Mouse (Mus musculus) megakaryocyte, adult 5-6 weeks (primary cell): ENCODE results near the gene Dscam. TPM values are rescaled to one million over a fixed set of nuclear protein-coding genes. Genes with fewer than 3 reads are reported as not detected.

Experiments used
- ATAC-seq: 2 replicates; pipeline ENCODE4 v1.8.0; 2016; ENCODE audit warnings: mild to moderate bottlenecking, inconsistent platforms; ENCODE audit not compliant: poor library complexity, severe bottlenecking
- total RNA-seq, 2 experiments: library from RNA; stranded (forward) in 1 of 2; stranded (reverse) in 1 of 2; fragments of 153-499, 151-499 nt in 1 of 2; fragments of 221-1000, 200-1000 nt in 1 of 2; gene quantifications; 2 replicates each; pipeline versions ENCODE4 v1.2.3 to v1.2.4; 2015 to 2017

The Dscam gene
- total RNA-seq, 2 experiments from 2014 or later: 0.04 to 0.16 TPM

DNA sequence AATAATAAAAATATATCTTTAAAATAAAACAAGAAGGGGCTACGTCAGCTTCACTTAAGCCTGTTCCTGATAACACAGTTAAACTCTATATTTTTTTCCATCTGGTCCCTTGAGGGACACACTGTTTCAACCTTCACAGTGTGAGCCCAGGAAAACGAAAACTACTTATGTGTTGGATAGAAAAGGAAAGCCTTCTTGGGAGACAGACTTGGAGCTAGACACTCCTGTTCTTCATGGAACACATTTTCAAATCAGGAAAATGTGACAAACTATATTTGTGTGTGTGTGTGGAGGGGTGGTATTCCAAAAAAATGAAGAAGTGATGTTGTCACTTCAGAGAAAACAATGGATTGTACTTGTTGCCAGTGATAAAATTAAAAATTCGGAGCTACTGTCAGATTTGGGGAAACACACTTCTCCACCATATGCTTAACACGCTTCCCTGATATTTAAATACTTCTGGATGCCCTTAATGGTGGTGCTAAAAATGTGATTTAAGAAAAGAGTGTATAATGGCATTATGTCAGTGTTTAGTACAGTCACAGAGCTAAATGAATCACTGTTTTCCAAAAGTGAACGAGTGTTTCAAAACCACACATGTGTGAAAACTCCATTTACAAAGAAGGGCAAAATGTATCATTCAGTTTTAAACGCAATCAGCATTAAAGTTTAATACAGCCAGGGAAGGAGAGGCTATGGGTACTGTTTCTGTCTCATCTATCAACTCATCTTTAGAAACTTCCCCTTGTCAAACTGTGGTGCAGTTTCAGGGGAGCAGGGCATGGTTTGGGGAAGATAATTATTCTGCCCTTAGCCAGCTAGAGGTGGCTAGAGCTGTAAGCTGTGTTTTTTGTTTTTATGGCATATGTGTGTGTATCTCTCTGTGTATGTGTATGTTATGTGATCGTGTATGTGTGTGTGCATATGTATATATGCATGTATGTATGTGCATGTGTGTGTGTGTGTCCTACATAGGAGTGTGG is 430.2 kb downstream of the Dscam start:
- no peak for ATAC-seq

DNA sequence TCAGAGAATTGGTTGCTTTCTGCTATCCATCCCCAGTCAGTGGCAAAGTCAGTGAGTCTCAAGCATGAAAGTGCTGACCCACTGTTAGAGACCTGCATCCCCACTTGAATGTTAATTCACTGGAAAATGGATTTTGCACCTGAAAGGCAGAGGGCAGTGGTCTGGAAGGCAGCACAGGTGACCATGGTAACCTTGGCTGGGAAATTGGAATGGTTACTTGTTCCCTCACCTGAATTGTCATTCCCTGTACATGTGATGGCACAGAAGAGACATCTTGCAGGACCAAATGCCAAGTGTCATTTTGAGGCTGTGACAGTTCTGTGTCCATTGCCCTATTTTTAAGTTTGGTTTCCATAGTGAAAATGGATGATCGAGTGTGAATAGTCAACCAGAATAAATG is 434.1 kb downstream of the Dscam start:
- ATAC-seq: no peak

- no peak for ATAC-seq
These were observed 439.7 kb downstream of the Dscam start for GRCm38 (mm10) chr16:96730881-96731280.

DNA sequence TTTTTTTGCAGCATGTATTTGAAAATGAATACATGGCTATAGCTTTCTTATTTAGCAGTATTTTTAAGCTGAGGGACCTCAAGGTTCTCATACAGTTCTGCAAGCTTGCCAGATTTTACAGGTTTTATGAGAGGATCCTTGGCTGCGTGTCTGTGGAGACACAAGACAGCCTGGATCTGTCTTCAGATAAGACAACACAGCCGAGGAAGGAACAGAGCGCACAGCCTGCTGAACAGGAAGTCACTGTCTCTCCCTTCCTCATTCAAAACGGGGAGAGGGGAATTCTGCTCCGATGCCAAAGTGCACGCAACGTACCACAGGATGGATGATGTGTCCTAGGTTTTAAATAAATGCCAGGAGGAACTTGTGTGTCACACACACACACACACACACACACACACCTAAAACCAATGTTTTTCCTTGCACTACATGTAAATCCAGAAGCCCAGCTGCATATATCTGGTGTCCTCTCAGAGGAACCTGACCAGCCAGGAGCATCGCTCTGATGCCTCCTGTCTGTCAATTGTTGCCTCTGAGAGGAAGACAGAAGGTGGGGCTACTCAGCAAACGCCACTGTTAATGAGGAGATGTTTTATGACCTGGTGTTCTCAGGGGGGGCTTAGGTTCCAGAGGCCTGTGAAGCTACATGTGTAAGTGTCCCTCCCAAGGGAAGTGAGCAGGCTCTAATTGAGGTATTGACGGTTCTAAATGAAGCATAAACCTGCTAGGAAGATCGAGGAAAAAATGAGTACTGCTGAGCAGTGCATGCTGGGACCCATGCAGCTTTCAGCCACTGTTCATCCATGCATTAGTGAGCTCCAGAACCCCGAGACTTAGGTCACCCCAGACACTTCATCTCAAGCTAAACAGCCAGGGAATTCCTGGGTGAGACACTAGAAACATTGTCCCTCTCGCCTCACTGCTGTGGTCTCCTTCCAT is 442.4 kb downstream of the Dscam start:
- ATAC-seq: no peak

DNA sequence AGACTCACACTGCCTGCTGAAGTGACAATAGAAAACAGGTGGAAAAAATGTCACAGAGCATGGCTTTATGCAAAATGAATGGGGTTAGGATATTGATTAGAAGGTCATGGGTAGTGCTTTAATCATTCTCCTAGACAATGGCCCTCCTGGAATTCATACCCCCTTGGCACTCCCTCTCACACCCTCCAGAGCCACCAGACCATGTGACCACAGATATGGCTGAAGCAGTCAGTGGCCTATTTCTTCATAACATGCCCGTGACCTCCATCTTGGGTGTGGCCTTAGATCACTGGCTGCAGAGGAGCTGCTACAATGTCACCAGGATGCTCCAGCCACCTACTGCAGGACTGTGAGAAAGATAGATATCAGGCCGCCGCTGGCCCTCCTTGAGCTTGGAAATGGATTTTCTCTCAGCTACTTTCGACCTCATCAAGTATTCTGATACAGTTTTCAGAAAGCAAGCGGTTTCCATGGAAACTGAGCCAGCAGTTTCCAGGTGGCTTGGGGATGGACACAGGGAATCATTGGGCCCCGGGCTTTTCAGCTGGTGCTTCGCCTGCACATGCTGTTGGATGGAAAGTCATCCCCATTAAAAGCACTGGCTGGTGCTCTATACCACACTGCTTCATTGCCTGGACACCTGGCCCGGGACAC is 445.4 kb downstream of the Dscam start:
- ATAC-seq: no peak

DNA sequence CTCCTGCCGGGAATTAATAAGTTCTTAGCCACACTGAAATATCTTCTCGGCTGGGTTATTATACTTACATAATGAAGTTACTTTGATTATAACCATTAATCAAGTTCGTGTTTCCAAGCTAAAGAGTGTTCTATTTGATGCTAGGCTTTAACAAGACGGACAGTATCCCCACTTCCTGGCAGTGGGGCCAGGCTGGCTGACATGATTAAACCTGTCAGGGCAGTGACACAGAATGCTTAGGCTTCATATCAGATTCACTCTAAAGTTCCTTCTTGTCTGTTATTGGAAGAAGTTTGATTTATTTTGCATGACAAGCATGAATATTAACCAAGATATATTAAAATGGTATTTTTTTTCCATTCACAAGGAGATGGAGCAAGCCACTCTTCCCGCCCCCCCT is 446.0 kb downstream of the Dscam start:
- ATAC-seq: no peak

DNA sequence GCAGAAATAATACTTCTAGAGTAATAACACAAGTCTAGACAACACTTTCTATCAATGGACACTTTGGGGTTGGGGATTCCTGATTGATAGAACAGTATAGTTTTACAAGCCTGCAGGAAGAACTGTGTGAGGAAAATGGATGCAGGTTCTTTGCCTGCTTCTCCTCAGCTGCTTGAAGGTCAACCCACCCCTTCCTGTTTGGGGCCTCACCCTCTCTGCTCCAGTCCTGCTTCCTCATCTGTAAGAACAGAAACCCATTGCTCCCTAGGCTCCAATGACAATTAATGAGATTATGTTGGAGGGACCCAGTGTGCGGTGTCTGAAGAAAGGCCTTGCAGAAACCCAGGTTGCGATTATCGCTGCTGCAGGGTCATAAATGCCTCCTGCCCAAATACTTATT is 446.4 kb downstream of the Dscam start:
- peak; percentile 81 for ATAC-seq

DNA sequence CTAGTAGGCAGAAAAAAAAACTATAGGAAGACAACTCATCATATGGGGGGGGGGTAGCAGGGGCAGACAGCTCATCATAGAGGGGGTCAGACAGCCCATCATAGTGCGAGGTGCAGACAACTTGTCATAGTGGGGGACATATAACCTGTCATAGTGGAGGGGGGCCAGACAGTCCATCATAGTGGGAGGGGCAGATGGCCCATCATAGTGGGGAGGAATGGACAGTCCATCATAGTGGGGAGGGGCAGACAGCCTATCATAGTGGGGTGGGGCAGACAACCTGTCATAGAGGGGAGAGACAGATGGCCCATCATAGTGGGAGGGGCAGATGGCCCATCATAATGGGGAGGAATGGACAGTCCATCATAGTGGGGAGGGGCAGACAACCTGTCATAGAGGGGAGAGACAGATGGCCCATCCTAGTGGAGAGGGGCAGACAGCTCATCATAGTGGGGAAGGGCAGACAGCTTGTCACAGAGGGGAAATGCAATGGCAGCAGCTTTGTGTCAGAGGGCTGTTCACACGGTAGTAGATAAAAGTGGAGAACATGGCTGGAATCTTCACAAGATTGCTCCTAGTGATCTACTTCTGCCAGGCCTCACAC is 447.4 kb downstream of the Dscam start:
- ATAC-seq: no peak

GRCm38 (mm10) chr16:96722135-96722534 is 448.4 kb downstream of the Dscam start:
- ATAC-seq: no peak

GRCm38 (mm10) chr16:96721241-96721640 is 449.3 kb downstream of the Dscam start:
- no peak for ATAC-seq

DNA sequence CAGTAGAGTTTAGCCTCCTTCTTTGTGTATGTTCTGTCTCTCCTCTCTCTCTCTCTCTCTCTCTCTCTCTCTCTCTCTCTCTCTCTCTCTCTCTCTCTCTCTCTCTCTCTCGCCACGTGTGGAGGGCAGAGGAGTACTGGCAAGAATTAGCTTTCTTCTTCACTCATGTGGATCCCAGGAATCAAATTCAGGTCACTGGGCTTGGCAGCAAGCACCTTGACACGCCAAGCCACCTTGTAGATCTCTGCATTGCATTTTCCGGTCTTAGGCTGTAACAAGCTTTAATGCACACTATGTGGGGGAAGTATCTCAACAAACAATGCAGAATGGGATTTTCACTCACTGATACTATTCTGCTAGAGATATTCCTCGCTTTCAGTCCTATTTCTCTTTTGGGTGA is 449.9 kb downstream of the Dscam start:
- no peak for ATAC-seq

DNA sequence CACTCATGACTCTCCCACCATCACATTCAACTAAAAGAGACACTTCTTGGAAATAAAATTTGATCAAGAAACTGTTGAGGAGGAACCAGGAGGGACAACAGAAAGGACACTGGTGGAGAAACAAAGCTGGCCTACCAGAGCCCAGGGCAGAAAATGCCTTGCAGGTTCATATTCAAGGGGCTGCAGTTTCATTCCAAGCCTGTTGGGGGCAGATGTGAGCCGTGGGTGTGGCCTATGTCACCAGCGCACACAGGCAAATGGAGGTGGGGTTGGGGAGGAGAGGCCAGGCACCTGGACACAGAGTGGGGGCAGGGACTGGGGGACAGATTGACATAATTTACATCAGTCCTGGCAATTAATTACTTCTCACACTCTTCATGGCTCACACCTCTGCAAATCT is 452.3 kb downstream of the Dscam start:
- peak; percentile 59 for ATAC-seq

DNA sequence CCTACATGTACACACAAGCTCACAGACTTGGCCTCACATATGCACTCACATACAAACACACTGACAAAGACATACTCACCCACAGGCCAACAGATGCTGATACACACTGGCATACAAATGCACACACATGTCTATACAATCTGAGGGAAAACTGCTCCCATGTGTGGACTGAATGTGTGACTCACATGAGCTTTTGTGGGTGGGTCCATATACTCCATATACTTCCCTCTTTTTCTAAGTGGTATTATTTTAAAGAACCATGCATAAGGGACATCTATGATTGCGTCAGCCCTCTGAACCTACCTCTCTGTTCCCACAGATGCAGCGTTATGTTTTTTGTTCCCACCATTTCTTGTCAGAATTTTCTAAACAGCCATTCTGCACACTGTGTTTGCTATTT is 453.9 kb downstream of the Dscam start:
- ATAC-seq: peak; percentile 62

DNA sequence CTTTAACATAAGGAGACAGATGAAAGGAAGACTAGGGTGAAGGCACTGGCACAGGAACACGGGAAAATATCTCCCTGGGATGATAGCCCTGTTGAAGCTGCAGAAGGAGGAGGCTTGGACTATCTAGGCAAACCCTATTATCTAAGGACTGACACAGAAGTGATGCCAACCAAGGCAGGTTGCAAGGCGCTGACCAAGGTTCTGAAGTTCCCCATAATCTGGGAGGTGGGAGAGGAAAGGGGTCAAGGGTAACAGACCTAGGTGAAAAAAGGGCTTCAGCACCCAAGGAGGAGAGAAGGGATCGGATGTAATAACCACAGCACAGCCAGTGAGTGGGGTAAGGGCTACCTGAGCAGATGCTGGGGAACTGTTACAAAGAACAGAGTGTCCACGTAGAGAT is 458.6 kb downstream of the Dscam start:
- no peak for ATAC-seq

DNA sequence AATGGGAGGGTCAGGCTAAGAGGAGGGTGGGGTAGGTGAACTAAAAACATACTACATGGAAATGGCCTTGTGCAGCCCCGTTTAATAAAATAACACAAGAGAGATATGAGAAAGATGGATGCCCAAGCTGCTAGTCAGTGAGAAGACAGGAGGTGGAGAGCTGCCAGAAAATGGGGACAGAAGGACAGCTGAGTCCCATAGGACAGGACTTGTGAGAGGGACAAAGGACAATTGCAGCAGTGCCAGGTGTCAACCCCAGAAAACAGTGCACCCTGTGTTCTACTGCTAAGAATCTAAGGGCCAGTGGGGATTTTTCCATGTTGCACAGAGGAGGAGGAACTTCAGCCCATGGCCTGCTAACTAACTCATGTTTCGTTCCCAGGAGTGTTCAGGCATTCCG is 470.0 kb downstream of the Dscam start:
- ATAC-seq: no peak

- ATAC-seq: no peak
These were observed 474.7 kb downstream of the Dscam start for GRCm38 (mm10) chr16:96695882-96696281.

- ATAC-seq: no peak
These were observed 479.0 kb downstream of the Dscam start for GRCm38 (mm10) chr16:96691576-96691975.

- ATAC-seq: no peak
These were observed 480.5 kb downstream of the Dscam start for GRCm38 (mm10) chr16:96690052-96690451.

DNA sequence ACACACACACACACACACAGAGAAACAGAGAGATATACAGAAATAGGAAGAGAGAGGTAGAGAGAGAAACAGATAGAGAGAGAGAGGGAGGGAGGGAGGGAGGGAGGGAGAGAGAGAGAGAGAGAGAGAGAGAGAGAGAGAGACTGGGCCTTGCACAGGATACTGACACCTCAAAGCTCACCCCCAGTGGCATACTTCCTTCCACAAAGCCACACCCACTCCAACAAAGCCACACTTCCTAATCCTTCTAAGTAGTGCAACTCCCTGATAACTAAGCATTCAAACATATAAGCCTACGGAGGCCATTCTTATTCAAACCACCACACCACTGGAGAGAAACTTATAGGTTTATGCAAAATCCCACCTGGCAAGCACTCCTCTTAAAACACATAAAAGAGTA is 481.1 kb downstream of the Dscam start:
- ATAC-seq: peak; percentile 63; the same call in 1 of the 2 replicates

- ATAC-seq: no peak
These were observed 485.5 kb downstream of the Dscam start for GRCm38 (mm10) chr16:96685065-96685464.

DNA sequence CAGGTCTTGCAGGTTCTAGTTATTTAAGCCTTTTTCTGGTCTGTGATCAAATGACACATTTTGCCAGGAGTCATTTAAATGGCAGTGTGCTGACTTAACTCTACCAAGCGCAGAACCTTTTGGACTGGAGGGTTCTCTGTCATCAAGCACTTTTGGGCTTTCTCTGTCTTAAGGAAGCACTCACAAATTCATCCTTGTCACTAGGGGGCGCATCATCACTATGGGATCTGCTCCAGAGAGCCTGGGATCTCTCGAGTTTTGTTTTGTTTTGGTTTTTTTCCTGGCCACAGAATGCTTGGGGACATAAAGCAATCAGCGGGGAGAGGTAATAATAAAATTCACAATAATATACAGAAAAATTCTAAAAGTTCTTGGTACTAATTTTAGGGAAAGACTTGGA is 486.0 kb downstream of the Dscam start:
- peak; percentile 37; the same call in 1 of the 2 replicates for ATAC-seq
